Mouse (Mus musculus) stomach, postnatal 0 days (tissue): ENCODE measurements around the gene Hmgcs2.

ENCODE experiments used
- CTCF ChIP-seq: IDR thresholded peaks from 2 replicates; pipeline ENCODE4 v1.5.1; 2016; ENCODE audit warnings: antibody characterized with exemption, low read depth, mild to moderate bottlenecking, moderate library complexity
- EP300 ChIP-seq: optimal IDR thresholded peaks from 2 replicates; pipeline ENCODE3; 2016; ENCODE audit warnings: antibody characterized with exemption

- no peak for TF ChIP-seq EP300
- TF ChIP-seq CTCF: no peak
Observed at GRCm38 (mm10) chr3:98348705-98349104, 68.5 kb downstream of the Hmgcs2 start.
